Mouse (Mus musculus) cerebellum, adult 2 months (tissue): ENCODE results near the gene Mettl8.

Source experiments
- CTCF ChIP-seq: fragments of 200-500 bp; IDR thresholded peaks from 2 replicates; pipeline ENCODE4 v1.5.1; 2011; ENCODE audit warnings: low read depth, mild to moderate bottlenecking, control low read depth, low read length, moderate library complexity, borderline replicate concordance; ENCODE audit not compliant: insufficient read depth
- POLR2A ChIP-seq: fragments of 200-500 bp; IDR thresholded peaks from 2 replicates; pipeline ENCODE4 v1.6.1; 2011; ENCODE audit warnings: low read length, control low read depth, borderline replicate concordance; ENCODE audit not compliant: insufficient read depth

DNA sequence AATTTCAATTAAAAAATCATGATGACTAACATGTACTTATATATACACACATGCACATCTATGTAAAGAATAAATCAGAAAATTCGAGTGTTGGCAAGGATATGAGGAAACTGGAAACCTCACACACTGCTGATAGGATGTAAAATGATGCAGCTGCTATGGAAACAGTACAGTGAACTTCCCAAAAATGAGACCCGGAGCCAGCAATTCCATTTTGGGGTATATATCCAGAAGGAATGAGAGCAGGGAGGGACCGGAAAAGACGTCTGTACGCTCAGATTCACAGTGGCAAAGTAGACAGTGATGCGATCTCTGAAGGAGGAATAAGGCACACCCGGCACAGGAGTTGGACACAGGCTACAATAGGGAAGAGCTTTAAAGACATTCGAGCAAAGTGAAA lies 34.7 kb downstream of the Mettl8 start:
- TF ChIP-seq CTCF (no peak), POLR2A (no peak)
